Mouse (Mus musculus): ENCODE measurements around the gene Kcnc3.

- TF ChIP-seq EP300 (IDR thresholded peaks at IDR 0.05) (no peak), CTCF (IDR thresholded peaks at IDR 0.05) (no peak)
Observed at GRCm38 (mm10) chr7:44623714-44624542, 33.5 kb downstream of the Kcnc3 start.

Measured in lung, postnatal 0 days (tissue).